Mouse (Mus musculus) small intestine, adult 2 months (tissue): Measurements from ENCODE around the gene Parp14.

ENCODE experiments used
- CTCF ChIP-seq: fragments of 200-500 bp; IDR thresholded peaks from 2 replicates; pipeline ENCODE4 v1.5.1; 2012; ENCODE audit warnings: low read depth, mild to moderate bottlenecking, control low read depth, inconsistent platforms, low read length, moderate library complexity, mixed read lengths; ENCODE audit not compliant: insufficient replicate concordance, insufficient read length; ENCODE audit errors: extremely low read depth
- POLR2A ChIP-seq: fragments of 200-500 bp; IDR thresholded peaks from 2 replicates; pipeline ENCODE4 v1.6.1; 2012; ENCODE audit warnings: low read depth, mild to moderate bottlenecking, control low read depth, inconsistent platforms, low read length, moderate library complexity

GRCm38 (mm10) chr16:35803723-35804122, 67.6 kb downstream of the Parp14 start:
- TF ChIP-seq POLR2A = no peak
- no peak for TF ChIP-seq CTCF
